Mouse (Mus musculus): ENCODE measurements at regions not wholly inside any gene's neighbourhood (a gene's known extent, or its start where the extent isn't known, plus 50 kb on each side); places are given as distances from the start of the nearest gene placed in this dataset.

- no peak overlapping the region for H3K4me3 ChIP-seq (replicated peaks; ENCODE audit: low read length)
- 34% methylated on average over 1 of the region's 1 CpGs for WGBS
Measured at GRCm38 (mm10) chr14:21900516-21900915, 51.7 kb upstream of the Comtd1 start.

More at GRCm38 (mm10) chr14:21900516-21900915, 51.7 kb upstream of the Comtd1 start:
- Histone ChIP-seq H3K36me3 (replicated peaks; ENCODE audit: control insufficient read depth, insufficient read depth) (no peaks in the 10 kb centered on the region), H3K9ac (no peak overlapping the region), H3K4me2 (replicated peaks) (no peak overlapping the region), H3K27ac (no peak overlapping the region), H3K9me3 (ENCODE audit: control insufficient read depth, low read length) (no peaks in the 10 kb centered on the region), H3K4me1 (replicated peaks; ENCODE audit: control insufficient read depth, insufficient read depth, low read length) (peaks cover 23% of the 10 kb centered on the region), H3K27me3 (ENCODE audit: control insufficient read depth, insufficient read depth, low read length) (no peaks in the 10 kb centered on the region)
- ATAC-seq (ENCODE audit: low FRiP score) (no peak), DNase-seq (ENCODE audit: low spot score) (no peak)
